Mouse (Mus musculus) forebrain, embryonic 11.5 days (tissue): Measurements from ENCODE around the gene Gm47996. TPM values are rescaled to one million over a fixed set of nuclear protein-coding genes. Genes with fewer than 3 reads are reported as not detected.

Experiments
- ATAC-seq: fragments of 200-750 bp; cut with Nextera tagmentation; replicated peaks from 2 replicates; pipeline ENCODE4 v1.8.0; 2017; ENCODE audit warnings: moderate TSS enrichment; ENCODE audit not compliant: low FRiP score
- DNase-seq: peaks from one replicate; pipeline ENCODE4 v3.0.0-alpha.2; 2017; ENCODE audit warnings: low spot score
- H3K27ac ChIP-seq: fragments of 300-500 bp; sonication (generic); 2 replicates; pipeline ENCODE4 v1.5.1; 2014; ENCODE audit warnings: low read depth, low read length
- H3K27me3 ChIP-seq: fragments of 300-500 bp; sonication (generic); 2 replicates; pipeline ENCODE4 v1.6.1; 2014; ENCODE audit warnings: mild to moderate bottlenecking, low read length, mixed read lengths; ENCODE audit not compliant: control insufficient read depth, insufficient read depth
- H3K36me3 ChIP-seq: fragments of 300-500 bp; sonication (generic); 2 replicates; pipeline ENCODE4 v1.6.1; 2014; ENCODE audit warnings: mild to moderate bottlenecking, low read length, moderate library complexity, mixed read lengths; ENCODE audit not compliant: control insufficient read depth, insufficient read depth
- H3K4me1 ChIP-seq: fragments of 300-500 bp; sonication (generic); replicated peaks from 2 replicates; pipeline ENCODE4 v1.6.1; 2014; ENCODE audit warnings: low read length, mixed read lengths; ENCODE audit not compliant: control insufficient read depth, insufficient read depth
- H3K4me2 ChIP-seq: fragments of 300-500 bp; sonication (generic); 2 replicates; pipeline ENCODE4 v1.6.1; 2014; ENCODE audit warnings: low read depth, mild to moderate bottlenecking, low read length, moderate library complexity, mixed read lengths; ENCODE audit not compliant: severe bottlenecking
- H3K4me3 ChIP-seq: fragments of 300-500 bp; sonication (generic); 2 replicates; pipeline ENCODE4 v1.5.1; 2014; ENCODE audit warnings: low read depth, low read length
- H3K9ac ChIP-seq: fragments of 300-500 bp; sonication (generic); 2 replicates; pipeline ENCODE4 v1.6.1; 2014; ENCODE audit warnings: low read length
- H3K9me3 ChIP-seq: fragments of 300-500 bp; sonication (generic); 2 replicates; pipeline ENCODE4 v1.6.1; 2016; ENCODE audit warnings: low read length, mixed read lengths; ENCODE audit not compliant: control insufficient read depth
- WGBS: fragments of 180-500 bp; shearing (Covaris S2); extraction: QIAGEN DNeasy Blood & Tissue Kit; methylation state at CpG from one replicate; pipeline ENCODE4 v1.1.7; 2014; 5-methylcytosine and 5-hydroxymethylcytosine counted together
- polyA plus RNA-seq: library from polyadenylated mRNA; unstranded; fragments of >200 nt; fragmentation: Nextera tagmentation; extraction: Ambion mirVana; gene quantifications from 2 replicates; pipeline ENCODE4 v1.2.1, GENCODE M21; 2014

Gm47996 gene
- polyA plus RNA-seq, 1 experiment from 2014 or later = not detected

DNA sequence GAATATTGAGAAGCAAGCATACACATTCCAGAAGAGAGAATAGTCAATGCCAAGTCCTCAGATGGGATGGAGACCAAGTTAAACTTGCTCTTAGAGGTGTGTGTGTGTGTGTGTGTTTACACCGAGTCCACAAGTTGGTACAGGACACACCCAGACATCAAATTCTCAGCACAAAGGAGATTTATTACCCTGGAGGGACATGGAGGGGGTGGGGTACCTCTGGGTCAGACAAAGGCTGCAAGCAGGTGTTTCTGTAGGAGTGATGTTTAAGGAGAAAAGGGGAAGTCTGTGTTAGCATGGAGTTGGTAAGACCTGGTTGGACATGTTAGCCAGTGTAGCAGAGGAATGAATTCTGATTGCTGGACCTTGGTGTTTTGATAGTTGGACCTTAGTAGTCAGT, 6.1 kb downstream of the Gm47996 start:
- Histone ChIP-seq H3K4me3 (no peak overlapping the region), H3K4me1 (no peaks in the 10 kb centered on the region), H3K4me2 (no peak overlapping the region), H3K9me3 (no peaks in the 10 kb centered on the region), H3K9ac (no peak overlapping the region), H3K27me3 (no peaks in the 10 kb centered on the region), H3K36me3 (no peaks in the 10 kb centered on the region), H3K27ac (no peak overlapping the region)
- 80% methylated on average over 1 of the region's 1 CpGs for WGBS
- no peak for DNase-seq
- ATAC-seq = no peak

DNA sequence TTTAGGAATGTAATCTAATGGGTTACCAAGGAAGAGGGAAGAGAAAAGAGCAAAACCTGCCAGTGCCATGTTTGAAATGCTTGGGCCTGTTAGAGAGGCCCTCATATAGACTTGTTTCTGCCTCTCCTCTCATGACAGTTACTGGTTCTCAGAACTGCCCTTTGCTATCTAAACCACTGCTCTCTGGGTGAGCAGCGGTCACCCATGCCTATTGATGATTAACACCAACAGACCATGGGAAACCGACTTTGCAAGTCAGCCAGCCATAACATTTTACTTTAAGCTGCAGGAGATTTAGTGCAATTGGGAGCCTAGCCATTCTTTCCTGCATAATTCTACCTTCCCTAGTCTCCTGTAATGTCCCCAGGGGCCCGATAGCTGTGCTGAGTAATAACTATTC, 6.5 kb downstream of the Gm47996 start:
- WGBS = 68% methylated on average over 3 of the region's 3 CpGs
- Histone ChIP-seq H3K27ac (no peak overlapping the region), H3K36me3 (no peaks in the 10 kb centered on the region), H3K4me1 (no peaks in the 10 kb centered on the region), H3K9ac (no peak overlapping the region), H3K27me3 (no peaks in the 10 kb centered on the region), H3K9me3 (no peaks in the 10 kb centered on the region), H3K4me2 (no peak overlapping the region), H3K4me3 (no peak overlapping the region)
- ATAC-seq = no peak
- no peak for DNase-seq

DNA sequence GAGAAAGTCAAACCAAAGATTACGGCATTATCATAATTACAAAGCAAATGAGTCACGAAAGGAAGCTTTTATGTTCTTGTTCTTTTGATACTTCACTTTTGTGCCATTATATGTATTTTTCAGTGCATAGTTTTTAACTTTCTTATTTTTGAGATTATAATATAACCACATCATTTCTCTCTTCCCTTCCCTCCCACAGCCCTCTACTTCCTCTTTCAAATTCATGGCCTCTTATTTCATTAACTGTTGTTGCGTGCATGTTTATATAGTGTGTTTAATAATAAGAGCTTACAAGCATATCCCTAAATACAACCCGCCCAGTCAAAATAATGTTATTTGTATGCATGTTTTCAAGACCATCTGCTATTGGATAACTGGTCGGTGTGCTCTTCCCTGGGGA, 9.1 kb downstream of the Gm47996 start:
- WGBS = 91% methylated on average over 5 of the region's 5 CpGs
- Histone ChIP-seq H3K9me3 (no peaks in the 10 kb centered on the region), H3K4me2 (no peak overlapping the region), H3K9ac (no peak overlapping the region), H3K27ac (no peak overlapping the region), H3K27me3 (no peaks in the 10 kb centered on the region), H3K4me3 (no peak overlapping the region), H3K4me1 (no peaks in the 10 kb centered on the region), H3K36me3 (no peaks in the 10 kb centered on the region)
- ATAC-seq (no peak), DNase-seq (no peak)

DNA sequence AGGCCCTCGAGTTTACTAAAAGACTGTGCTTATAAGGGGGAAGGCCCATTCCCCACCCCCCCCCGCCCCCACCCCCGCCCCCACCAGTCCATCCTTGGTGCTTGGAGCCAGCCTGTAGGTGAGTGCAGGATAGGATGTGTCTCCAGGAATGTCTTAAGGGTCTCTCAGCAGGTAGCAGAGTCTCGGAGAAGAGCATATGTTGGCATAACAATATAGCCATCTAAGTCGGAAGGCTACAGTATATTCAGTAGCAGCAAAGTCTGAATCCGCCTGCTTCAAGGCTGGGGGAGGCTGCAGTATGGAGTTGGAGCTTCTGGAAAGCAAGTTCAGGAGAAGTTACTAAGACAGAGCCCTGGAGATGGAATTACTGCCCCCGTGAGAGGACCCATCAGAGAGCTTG, 10.2 kb downstream of the Gm47996 start:
- H3K27ac ChIP-seq = no peak overlapping the region
- 69% methylated on average over 7 of the region's 7 CpGs for WGBS
- H3K27me3 ChIP-seq = no peaks in the 10 kb centered on the region
- H3K36me3 ChIP-seq = no peaks in the 10 kb centered on the region
- no peaks in the 10 kb centered on the region for H3K4me1 ChIP-seq
- no peak overlapping the region for H3K4me3 ChIP-seq
- DNase-seq (no peak), ATAC-seq (no peak)
- no peak overlapping the region for H3K4me2 ChIP-seq
- H3K9me3 ChIP-seq = no peaks in the 10 kb centered on the region
- no peak overlapping the region for H3K9ac ChIP-seq

GRCm38 (mm10) chr1:151222561-151223267, 12.8 kb downstream of the Gm47996 start:
- no peaks in the 10 kb centered on the region for H3K9me3 ChIP-seq
- no peak overlapping the region for H3K4me2 ChIP-seq
- DNase-seq = no peak
- H3K4me3 ChIP-seq = no peak overlapping the region
- no peaks in the 10 kb centered on the region for H3K4me1 ChIP-seq
- H3K9ac ChIP-seq = no peak overlapping the region
- H3K36me3 ChIP-seq = no peaks in the 10 kb centered on the region
- H3K27me3 ChIP-seq = no peaks in the 10 kb centered on the region
- no peak for ATAC-seq
- no peak overlapping the region for H3K27ac ChIP-seq
- 88% methylated on average over 10 of the region's 10 CpGs for WGBS

GRCm38 (mm10) chr1:151223377-151223776, 13.4 kb downstream of the Gm47996 start:
- Histone ChIP-seq H3K36me3 (no peaks in the 10 kb centered on the region), H3K27me3 (no peaks in the 10 kb centered on the region), H3K9ac (no peak overlapping the region), H3K27ac (no peak overlapping the region), H3K4me2 (no peak overlapping the region), H3K4me1 (no peaks in the 10 kb centered on the region), H3K4me3 (no peak overlapping the region), H3K9me3 (no peaks in the 10 kb centered on the region)
- ATAC-seq = no peak
- no peak for DNase-seq
- 81% methylated on average over 1 of the region's 1 CpGs for WGBS

GRCm38 (mm10) chr1:151224536-151224935, 14.6 kb downstream of the Gm47996 start:
- H3K4me3 ChIP-seq = no peak overlapping the region
- ATAC-seq (no peak), DNase-seq (no peak)
- H3K27me3 ChIP-seq = no peaks in the 10 kb centered on the region
- no peaks in the 10 kb centered on the region for H3K36me3 ChIP-seq
- no peaks in the 10 kb centered on the region for H3K4me1 ChIP-seq
- H3K4me2 ChIP-seq = no peak overlapping the region
- no peaks in the 10 kb centered on the region for H3K9me3 ChIP-seq
- WGBS = 93% methylated on average over 1 of the region's 1 CpGs
- no peak overlapping the region for H3K27ac ChIP-seq
- no peak overlapping the region for H3K9ac ChIP-seq

GRCm38 (mm10) chr1:151227506-151227905, 17.6 kb downstream of the Gm47996 start:
- Histone ChIP-seq H3K9me3 (no peaks in the 10 kb centered on the region), H3K4me3 (no peak overlapping the region), H3K27ac (no peak overlapping the region), H3K9ac (no peak overlapping the region), H3K4me2 (no peak overlapping the region), H3K27me3 (no peaks in the 10 kb centered on the region), H3K36me3 (no peaks in the 10 kb centered on the region), H3K4me1 (no peaks in the 10 kb centered on the region)
- no peak for DNase-seq
- ATAC-seq = no peak
- 85% methylated on average over 8 of the region's 8 CpGs for WGBS

DNA sequence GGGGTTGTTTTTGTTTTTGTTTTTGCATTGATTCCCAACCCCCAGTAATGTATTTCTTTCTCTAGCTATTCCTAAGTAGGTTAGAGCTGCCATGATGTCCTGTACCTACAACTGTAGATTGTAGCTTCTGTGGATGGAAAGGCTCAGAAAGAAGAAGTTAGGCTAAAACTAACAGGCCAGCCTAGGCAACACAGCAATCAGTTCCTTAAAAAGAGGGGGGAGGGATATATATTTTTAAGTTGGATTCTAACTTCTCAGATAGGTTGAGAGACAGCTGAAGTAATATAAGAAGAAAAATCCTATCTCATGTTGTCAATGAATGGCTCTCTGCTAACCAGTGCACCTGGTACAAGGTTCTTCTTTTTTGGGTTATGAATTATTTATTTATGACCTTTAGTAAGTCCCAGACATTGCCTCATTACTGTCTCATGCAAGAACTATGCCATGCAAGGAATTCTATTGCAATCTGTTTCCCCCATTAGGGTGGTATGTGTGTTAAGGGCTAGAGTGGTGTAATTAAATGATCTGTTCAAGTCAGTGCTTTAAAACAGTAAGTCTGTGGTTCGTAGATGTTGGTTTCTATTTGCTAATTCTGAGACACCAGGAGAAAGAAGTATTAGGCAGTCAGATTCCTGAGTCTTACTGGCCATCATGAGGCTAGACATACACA, 18.5 kb downstream of the Gm47996 start:
- DNase-seq (no peak), ATAC-seq (no peak)
- Histone ChIP-seq H3K36me3 (no peaks in the 10 kb centered on the region), H3K27me3 (no peaks in the 10 kb centered on the region), H3K9me3 (no peaks in the 10 kb centered on the region), H3K4me3 (no peak overlapping the region), H3K27ac (no peak overlapping the region), H3K4me2 (no peak overlapping the region), H3K9ac (no peak overlapping the region), H3K4me1 (no peaks in the 10 kb centered on the region)
- 79% methylated on average over 1 of the region's 1 CpGs for WGBS
